Mouse (Mus musculus) CH12.LX (cell line): Measurements from ENCODE around the gene Cyth3. TPM values are rescaled to one million over a fixed set of nuclear protein-coding genes. Genes with fewer than 3 reads are reported as not detected.

Experiments used
- DNase-seq: peaks from one replicate; pipeline ENCODE4 v3.0.0-alpha.2; 2013; ENCODE audit errors: extremely low read depth
- H3K27ac ChIP-seq: 2 replicates; pipeline ENCODE4 v1.5.1; 2012; ENCODE audit warnings: low read depth, mild to moderate bottlenecking, control low read depth, moderate library complexity; ENCODE audit not compliant: insufficient read depth
- H3K27me3 ChIP-seq: replicated peaks from 2 replicates; pipeline ENCODE3; 2012; ENCODE audit warnings: inconsistent platforms
- H3K36me3 ChIP-seq, 2 experiments: replicated peaks in 1 of 2; 2 replicates each; pipeline versions ENCODE3 to v1.6.1; 2012; ENCODE audit warnings: inconsistent platforms in 1 of 2, low read length in 1 of 2, mild to moderate bottlenecking in 1 of 2, mixed read lengths in 1 of 2, moderate library complexity in 1 of 2; ENCODE audit not compliant: control insufficient read depth in 1 of 2, insufficient read depth in 1 of 2
- H3K4me1 ChIP-seq, 2 experiments: 2 replicates each; pipeline ENCODE4 v1.6.1; 2012; ENCODE audit warnings: inconsistent platforms in 1 of 2, moderate library complexity in 1 of 2; ENCODE audit not compliant: insufficient read depth in 2 of 2, control insufficient read depth in 1 of 2
- H3K4me2 ChIP-seq: 2 replicates; pipeline ENCODE4 v1.6.1; 2012; ENCODE audit warnings: low read depth, mild to moderate bottlenecking, control low read depth; ENCODE audit not compliant: poor library complexity, insufficient read depth, severe bottlenecking
- H3K4me3 ChIP-seq, 3 experiments: fragments of 150-350 bp in 1 of 3; sonication (generic) in 1 of 3; replicated peaks in 1 of 3; 2 replicates each; pipeline versions ENCODE3 to v1.5.1; 2011 to 2012; ENCODE audit warnings: low read depth in 2 of 3, low read length in 2 of 3, mild to moderate bottlenecking in 2 of 3, moderate library complexity in 2 of 3, control low read depth in 1 of 3, improper control_type of control experiment in 1 of 3, inconsistent platforms in 1 of 3, mixed read lengths in 1 of 3; ENCODE audit not compliant: poor library complexity in 1 of 3
- H3K79me2 ChIP-seq: replicated peaks from 2 replicates; pipeline ENCODE4 v1.6.1; 2012; ENCODE audit warnings: mild to moderate bottlenecking, moderate library complexity; ENCODE audit not compliant: control insufficient read depth, poor library complexity, insufficient read depth, severe bottlenecking; ENCODE audit errors: extremely low read depth
- H3K9ac ChIP-seq: 2 replicates; pipeline ENCODE4 v1.6.1; 2012; ENCODE audit warnings: low read depth, mild to moderate bottlenecking, control low read depth, moderate library complexity; ENCODE audit not compliant: insufficient read depth
- H3K9me3 ChIP-seq: replicated peaks from 2 replicates; pipeline ENCODE3; 2012; ENCODE audit warnings: low read length, inconsistent platforms, mixed read lengths
- BHLHE40 ChIP-seq: IDR thresholded peaks from 2 replicates; pipeline ENCODE4 v1.6.1; 2011; ENCODE audit warnings: mild to moderate bottlenecking, low read depth, low read length, improper control_type of control experiment
- CHD2 ChIP-seq: IDR thresholded peaks from 2 replicates; pipeline ENCODE4 v1.6.1; 2011; ENCODE audit warnings: low read length, improper control_type of control experiment
- CTCF ChIP-seq, 2 experiments: IDR thresholded peaks in 1 of 2; conservative IDR thresholded peaks in 1 of 2; 2 replicates each; pipeline ENCODE4 v1.5.1; 2011 to 2012; ENCODE audit warnings: low read depth in 2 of 2, low read length in 2 of 2, improper control_type of control experiment in 1 of 2, inconsistent platforms in 1 of 2, mild to moderate bottlenecking in 1 of 2, moderate library complexity in 1 of 2
- E2F4 ChIP-seq: IDR thresholded peaks from 2 replicates; pipeline ENCODE4 v1.6.1; 2011; ENCODE audit warnings: low read depth, low read length, improper control_type of control experiment; ENCODE audit not compliant: insufficient replicate concordance
- ELF1 ChIP-seq: IDR thresholded peaks from 2 replicates; pipeline ENCODE4 v1.6.1; 2014; ENCODE audit warnings: low read depth, mild to moderate bottlenecking, inconsistent platforms, low read length, improper control_type of control experiment
- ETS1 ChIP-seq: conservative IDR thresholded peaks from 2 replicates; pipeline ENCODE4 v1.6.1; 2012; ENCODE audit warnings: low read depth, mild to moderate bottlenecking, inconsistent platforms, low read length, improper control_type of control experiment, moderate library complexity
- GABPA ChIP-seq: IDR thresholded peaks from 2 replicates; pipeline ENCODE4 v1.6.1; 2012; ENCODE audit warnings: low read depth, low read length, improper control_type of control experiment, inconsistent platforms; ENCODE audit not compliant: insufficient replicate concordance
- HCFC1 ChIP-seq: IDR thresholded peaks from 2 replicates; pipeline ENCODE4 v1.6.1; 2012; ENCODE audit warnings: low read depth, mild to moderate bottlenecking, inconsistent platforms, low read length, improper control_type of control experiment
- IRF4 ChIP-seq: IDR thresholded peaks from 2 replicates; pipeline ENCODE4 v1.6.1; 2014; ENCODE audit warnings: low read depth, mild to moderate bottlenecking, inconsistent platforms, low read length, improper control_type of control experiment
- KAT2A ChIP-seq: IDR thresholded peaks from 2 replicates; pipeline ENCODE4 v1.6.1; 2012; ENCODE audit warnings: low read length, improper control_type of control experiment, inconsistent platforms; ENCODE audit not compliant: insufficient replicate concordance
- MAX ChIP-seq: IDR thresholded peaks from 2 replicates; pipeline ENCODE4 v1.6.1; 2011; ENCODE audit warnings: low read length, improper control_type of control experiment
- MAZ ChIP-seq: IDR thresholded peaks from 2 replicates; pipeline ENCODE4 v1.6.1; 2012; ENCODE audit warnings: low read depth, mild to moderate bottlenecking, inconsistent platforms, low read length, improper control_type of control experiment, moderate library complexity
- MXI1 ChIP-seq: IDR thresholded peaks from 2 replicates; pipeline ENCODE4 v1.6.1; 2011; ENCODE audit warnings: mild to moderate bottlenecking, low read depth, low read length, improper control_type of control experiment
- MYC ChIP-seq: IDR thresholded peaks from 2 replicates; pipeline ENCODE4 v1.6.1; 2011; ENCODE audit warnings: low read depth, mild to moderate bottlenecking, improper control_type of control experiment, low read length
- PAX5 ChIP-seq: IDR thresholded peaks from 2 replicates; pipeline ENCODE4 v1.6.1; 2012; ENCODE audit warnings: low read length, inconsistent platforms, mixed read lengths
- POLR2AphosphoS2 ChIP-seq: IDR thresholded peaks from 2 replicates; pipeline ENCODE4 v1.6.1; 2011; ENCODE audit warnings: low read depth, low read length, improper control_type of control experiment
- RAD21 ChIP-seq: IDR thresholded peaks from 2 replicates; pipeline ENCODE4 v1.6.1; 2011; ENCODE audit warnings: low read depth, mild to moderate bottlenecking, low read length, improper control_type of control experiment, moderate library complexity
- RCOR1 ChIP-seq: conservative IDR thresholded peaks from 2 replicates; pipeline ENCODE4 v1.6.1; 2012; ENCODE audit warnings: low read depth, mild to moderate bottlenecking, inconsistent platforms, low read length, improper control_type of control experiment
- USF1 ChIP-seq: IDR thresholded peaks from 2 replicates; pipeline ENCODE4 v1.6.1; 2014; ENCODE audit warnings: low read depth, mild to moderate bottlenecking, inconsistent platforms, low read length, improper control_type of control experiment
- USF2 ChIP-seq: conservative IDR thresholded peaks from 2 replicates; pipeline ENCODE4 v1.6.1; 2011; ENCODE audit warnings: low read depth, low read length, improper control_type of control experiment
- ZNF384 ChIP-seq: IDR thresholded peaks from 2 replicates; pipeline ENCODE4 v1.6.1; 2012; ENCODE audit warnings: low read depth, low read length, improper control_type of control experiment, inconsistent platforms
- dilution Hi-C: fragments of 300-500 bp; cut with MboI; formaldehyde crosslinking; loops from 2 replicates; pipeline ENCODE4 v1.14.3; 2020; ENCODE audit warnings: low sequenced_read_pairs; ENCODE audit not compliant: extremely low pct_unique_long_range_greater_than_20kb, extremely low pct_ligation_motif_present
- in situ Hi-C: fragments of 300-500 bp; cut with MboI; formaldehyde crosslinking; loops from 3 replicates; pipeline ENCODE4 v1.14.3; 2019; ENCODE audit warnings: low sequenced_read_pairs, low pct_ligation_motif_present, low pct_unique_long_range_greater_than_20kb, mixed read lengths
- polyA plus RNA-seq: library from polyadenylated mRNA; unstranded; fragments of >175 nt; gene quantifications from 2 replicates; pipeline ENCODE4 v1.2.1, GENCODE M21; 2012; ENCODE audit warnings: low read depth; ENCODE audit not compliant: insufficient read length
- total RNA-seq, 2 experiments: library from RNA; depleted of rRNA; stranded (reverse); fragments of 300-350 nt in 1 of 2; fragments of >200 nt in 1 of 2; gene quantifications; 2 replicates each; pipeline ENCODE4 v1.2.3; 2012 to 2014

Gene Cyth3
- total and polyA plus RNA-seq, 3 experiments, result 3.3 to 5.4 (median 4.8) TPM

DNA sequence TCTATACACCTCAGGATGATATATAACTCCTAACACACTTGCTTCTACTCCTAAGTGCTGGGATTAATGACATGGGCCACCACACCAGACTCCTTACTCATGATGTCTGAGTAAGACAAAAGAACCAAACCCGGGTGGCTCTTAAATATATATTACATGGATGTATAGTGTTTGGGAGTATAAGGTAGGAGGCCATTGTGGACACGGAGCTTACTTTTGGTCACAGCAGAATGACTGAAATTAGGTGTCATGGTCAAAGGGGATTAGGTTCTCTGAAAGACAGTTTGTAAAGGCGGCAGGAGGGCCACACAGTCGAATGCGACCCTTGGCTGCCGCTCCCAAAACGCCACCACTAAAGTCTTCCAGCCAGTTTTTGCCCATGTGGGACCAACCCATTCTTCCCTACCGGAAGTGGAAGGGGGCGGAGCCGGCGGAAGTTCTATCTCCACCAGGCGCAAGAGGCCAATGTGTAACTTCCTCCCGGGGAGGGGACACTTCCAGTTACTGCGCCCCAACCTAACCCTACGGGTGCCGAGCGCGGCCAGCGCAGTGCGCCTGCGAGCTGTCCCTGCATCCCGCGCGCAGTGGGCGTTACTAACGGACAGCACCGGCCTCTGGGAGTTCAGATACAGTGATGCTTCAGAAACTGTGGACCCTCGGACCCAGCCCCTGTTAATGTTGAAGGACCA, 135.7 kb downstream of the Cyth3 start (continued):
- TF ChIP-seq KAT2A, result peak; percentile 83; the same call in 1 of the 2 replicates
- TF ChIP-seq RAD21, result no peak
- no peak; the same call in 1 of the 2 replicates for TF ChIP-seq POLR2AphosphoS2
- peak; percentile 75 for TF ChIP-seq MYC
- TF ChIP-seq, all 38 proteins: peak for 19

DNA sequence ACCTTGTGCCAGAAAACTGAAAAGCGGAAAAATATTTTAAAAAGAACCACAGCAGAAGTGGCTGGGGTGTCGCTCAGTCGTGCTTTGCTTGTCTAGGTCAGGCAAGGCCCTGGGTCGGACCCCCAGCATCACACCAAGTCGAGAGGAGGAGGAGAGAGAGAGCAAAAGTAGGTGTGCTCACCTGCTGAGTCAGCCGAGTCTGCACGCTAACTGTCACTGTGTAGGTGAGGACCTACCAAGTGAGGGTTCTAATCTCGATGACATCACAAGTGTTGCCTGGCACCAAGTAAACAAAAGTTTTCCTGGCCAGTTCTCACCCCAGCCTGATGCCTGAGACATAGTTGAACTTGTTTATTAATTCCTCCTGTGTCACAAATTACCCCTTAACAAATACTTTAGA, 137.3 kb downstream of the Cyth3 start:
- in situ Hi-C loops (no loop called here), dilution Hi-C loops (no loop called here)
- no peak overlapping the region for H3K4me2 ChIP-seq
- no peak overlapping the region for H3K27ac ChIP-seq
- no peaks in the 10 kb centered on the region for H3K9me3 ChIP-seq
- TF ChIP-seq PAX5 (no peak), MAZ (no peak), GABPA (no peak), HCFC1 (no peak), RAD21 (no peak), MAX (no peak), ZNF384 (no peak), USF1 (no peak), USF2 (no peak), BHLHE40 (no peak), IRF4 (no peak), MXI1 (no peak), ELF1 (no peak), E2F4 (no peak), ETS1 (no peak), CTCF (conservative IDR thresholded peaks at IDR 0.05 in 1 of 2, IDR thresholded peaks at IDR 0.05 in 1 of 2; ENCODE audit: low read depth in 2 of 2, low read length in 2 of 2) (no peak), RCOR1 (no peak), CHD2 (no peak), MYC (no peak)
- H3K36me3 ChIP-seq, result peaks cover 2 to 29% of the 10 kb centered on the region in 2 experiments
- H3K4me3 ChIP-seq, result no peak overlapping the region
- DNase-seq, result no peak
- H3K9ac ChIP-seq, result no peak overlapping the region
- H3K79me2 ChIP-seq, result no peaks in the 10 kb centered on the region
- H3K4me1 ChIP-seq, result peaks cover 7 to 27% of the 10 kb centered on the region in 2 experiments
- H3K27me3 ChIP-seq, result no peaks in the 10 kb centered on the region

Other genes with a start within 250 kb of the Cyth3 start
- gene Kdelr2, start 218.6 kb upstream of the Cyth3 start, total RNA-seq (2012; rRNA removed), result 77.7 and 91.7 TPM in 2 replicates
- gene Kdelr2, start 218.6 kb upstream of the Cyth3 start, total RNA-seq (2014; rRNA removed), result 105 and 117 TPM in 2 replicates
- 53.2 and 75.7 TPM in 2 replicates for gene Kdelr2, start 218.6 kb upstream of the Cyth3 start, polyA plus RNA-seq
- gene Daglb, start 157.9 kb upstream of the Cyth3 start, total RNA-seq (2012; rRNA removed), result 10.4 and 10.8 TPM in 2 replicates
- 11.9 and 12.1 TPM in 2 replicates for gene Daglb, start 157.9 kb upstream of the Cyth3 start, total RNA-seq (2014; rRNA removed)
- 10.8 and 11.4 TPM in 2 replicates for gene Daglb, start 157.9 kb upstream of the Cyth3 start, polyA plus RNA-seq
- gene Rac1, start 94.4 kb upstream of the Cyth3 start, total RNA-seq (2012; rRNA removed), result 138 and 144 TPM in 2 replicates
- 199 and 201 TPM in 2 replicates for gene Rac1, start 94.4 kb upstream of the Cyth3 start, total RNA-seq (2014; rRNA removed)
- gene Rac1, start 94.4 kb upstream of the Cyth3 start, polyA plus RNA-seq, result 222 and 256 TPM in 2 replicates
- 7.1 TPM in 2 replicates for gene Usp42, start 109.8 kb downstream of the Cyth3 start, total RNA-seq (2012; rRNA removed)
- 3.2 and 4.3 TPM in 2 replicates for gene Usp42, start 109.8 kb downstream of the Cyth3 start, total RNA-seq (2014; rRNA removed)
- 14.6 and 15.2 TPM in 2 replicates for gene Usp42, start 109.8 kb downstream of the Cyth3 start, polyA plus RNA-seq
- 13.4 and 15.2 TPM in 2 replicates for gene Eif2ak1, start 195.3 kb downstream of the Cyth3 start, total RNA-seq (2012; rRNA removed)
- 11.0 and 11.9 TPM in 2 replicates for gene Eif2ak1, start 195.3 kb downstream of the Cyth3 start, total RNA-seq (2014; rRNA removed)
- 26.7 and 26.9 TPM in 2 replicates for gene Eif2ak1, start 195.3 kb downstream of the Cyth3 start, polyA plus RNA-seq